Mouse (Mus musculus): ENCODE measurements around the gene Lyg1.

- TF ChIP-seq CTCF (IDR thresholded peaks at IDR 0.05; ENCODE audit: low read depth, low read length) (no peak), POLR2A (IDR thresholded peaks at IDR 0.05; ENCODE audit: extremely low read depth, insufficient read depth, low read length) (no peak)
Observed at GRCm38 (mm10) chr1:37987856-37988255, 30.3 kb upstream of the Lyg1 start.

Data from liver, adult 2 months (tissue).